Mouse (Mus musculus) MEL (cell line): ENCODE results near the gene D230025D16Rik. TPM values are rescaled to one million over a fixed set of nuclear protein-coding genes. Genes with fewer than 3 reads are reported as not detected.

ENCODE experiments used
- DNase-seq: peaks from one replicate; pipeline ENCODE4 v3.0.0; 2011; ENCODE audit warnings: low read depth, low spot score
- H3K27ac ChIP-seq: 2 replicates; pipeline ENCODE4 v1.5.1; 2012; ENCODE audit warnings: low read depth, mild to moderate bottlenecking, control low read depth, low read length, moderate library complexity; ENCODE audit not compliant: control insufficient read depth
- H3K27me3 ChIP-seq, 2 experiments: fragments of 150-350 bp in 1 of 2; sonication (generic) in 1 of 2; 2 replicates each; pipeline ENCODE4 v1.6.1; 2012; ENCODE audit warnings: low read length in 2 of 2, mild to moderate bottlenecking in 2 of 2, improper control_type of control experiment in 1 of 2, moderate library complexity in 1 of 2; ENCODE audit not compliant: insufficient read depth in 2 of 2, control insufficient read depth in 1 of 2
- H3K36me3 ChIP-seq, 2 experiments: 2 replicates each; pipeline ENCODE4 v1.6.1; 2012 to 2014; ENCODE audit warnings: low read length in 2 of 2, improper control_type of control experiment in 1 of 2, inconsistent platforms in 1 of 2, mild to moderate bottlenecking in 1 of 2; ENCODE audit not compliant: insufficient read depth in 2 of 2, control insufficient read depth in 1 of 2
- H3K4me1 ChIP-seq, 2 experiments: fragments of 150-350 bp in 1 of 2; sonication (generic) in 1 of 2; 2 replicates each; pipeline ENCODE4 v1.6.1; 2012; ENCODE audit warnings: low read length in 2 of 2, improper control_type of control experiment in 1 of 2, mild to moderate bottlenecking in 1 of 2; ENCODE audit not compliant: insufficient read depth in 2 of 2, control insufficient read depth in 1 of 2
- H3K4me3 ChIP-seq, 2 experiments: fragments of 150-350 bp in 1 of 2; sonication (generic) in 1 of 2; 2 replicates each; pipeline ENCODE4 v1.5.1; 2012; ENCODE audit warnings: low read depth in 2 of 2, low read length in 2 of 2, mild to moderate bottlenecking in 2 of 2, moderate library complexity in 2 of 2, control low read depth in 1 of 2, improper control_type of control experiment in 1 of 2; ENCODE audit not compliant: control insufficient read depth in 1 of 2, insufficient read depth in 1 of 2
- H3K79me2 ChIP-seq: 2 replicates; pipeline ENCODE4 v1.6.1; 2012; ENCODE audit warnings: mild to moderate bottlenecking, low read length, moderate library complexity; ENCODE audit not compliant: control insufficient read depth, poor library complexity, insufficient read depth
- H3K9ac ChIP-seq: 2 replicates; pipeline ENCODE4 v1.6.1; 2012; ENCODE audit warnings: low read depth, mild to moderate bottlenecking, control low read depth, low read length, moderate library complexity; ENCODE audit not compliant: control insufficient read depth, poor library complexity, severe bottlenecking
- H3K9me3 ChIP-seq: fragments of 150-350 bp; sonication (generic); replicated peaks from 2 replicates; pipeline ENCODE4 v1.6.1; 2012; ENCODE audit warnings: mild to moderate bottlenecking, low read length, improper control_type of control experiment, moderate library complexity; ENCODE audit not compliant: insufficient read depth
- CHD1 ChIP-seq: IDR thresholded peaks from 2 replicates; pipeline ENCODE4 v1.6.1; 2012; ENCODE audit warnings: low read depth, mild to moderate bottlenecking, inconsistent platforms, low read length, improper control_type of control experiment
- E2F4 ChIP-seq: IDR thresholded peaks from 2 replicates; pipeline ENCODE4 v1.6.1; 2011; ENCODE audit warnings: low read depth, low read length, improper control_type of control experiment, borderline replicate concordance
- ELF1 ChIP-seq: IDR thresholded peaks from 2 replicates; pipeline ENCODE4 v1.6.1; 2014; ENCODE audit warnings: low read depth, mild to moderate bottlenecking, inconsistent platforms, low read length, improper control_type of control experiment, moderate library complexity
- GATA1 ChIP-seq: IDR thresholded peaks from 2 replicates; pipeline ENCODE4 v1.6.1; 2011; ENCODE audit warnings: low read depth, low read length, improper control_type of control experiment
- JUND ChIP-seq: IDR thresholded peaks from 2 replicates; pipeline ENCODE4 v1.6.1; 2011; ENCODE audit warnings: low read depth, mild to moderate bottlenecking, improper control_type of control experiment, low read length
- KAT2A ChIP-seq: conservative IDR thresholded peaks from 2 replicates; pipeline ENCODE4 v1.6.1; 2012; ENCODE audit warnings: low read depth, low read length, improper control_type of control experiment, inconsistent platforms
- MAFK ChIP-seq: IDR thresholded peaks from 2 replicates; pipeline ENCODE4 v1.6.1; 2011; ENCODE audit warnings: low read depth, mild to moderate bottlenecking, low read length, improper control_type of control experiment, borderline replicate concordance
- MAX ChIP-seq: IDR thresholded peaks from 2 replicates; pipeline ENCODE4 v1.6.1; 2011; ENCODE audit warnings: low read length, improper control_type of control experiment
- MAZ ChIP-seq: IDR thresholded peaks from 2 replicates; pipeline ENCODE4 v1.6.1; 2012; ENCODE audit warnings: low read depth, mild to moderate bottlenecking, inconsistent platforms, low read length, improper control_type of control experiment
- MXI1 ChIP-seq: IDR thresholded peaks from 2 replicates; pipeline ENCODE4 v1.6.1; 2011; ENCODE audit warnings: mild to moderate bottlenecking, low read depth, low read length, improper control_type of control experiment
- MYC ChIP-seq: IDR thresholded peaks from 2 replicates; pipeline ENCODE4 v1.6.1; 2011; ENCODE audit warnings: low read depth, mild to moderate bottlenecking, low read length, improper control_type of control experiment, moderate library complexity
- NELFE ChIP-seq: IDR thresholded peaks from 2 replicates; pipeline ENCODE4 v1.6.1; 2011; ENCODE audit warnings: low read depth, low read length, improper control_type of control experiment
- POLR2A ChIP-seq, 2 experiments: IDR thresholded peaks; 2 replicates each; pipeline ENCODE4 v1.6.1; 2011 to 2012; ENCODE audit warnings: low read length in 2 of 2, mild to moderate bottlenecking in 2 of 2, control low read depth in 1 of 2, improper control_type of control experiment in 1 of 2, low read depth in 1 of 2, moderate library complexity in 1 of 2; ENCODE audit not compliant: control insufficient read depth in 1 of 2, insufficient read depth in 1 of 2, poor library complexity in 1 of 2
- POLR2AphosphoS2 ChIP-seq: IDR thresholded peaks from 2 replicates; pipeline ENCODE4 v1.6.1; 2011; ENCODE audit warnings: low read length, improper control_type of control experiment
- POLR2AphosphoS5 ChIP-seq: IDR thresholded peaks from 2 replicates; pipeline ENCODE4 v1.6.1; 2012; ENCODE audit warnings: low read depth, borderline replicate concordance, mild to moderate bottlenecking, inconsistent platforms, low read length, moderate library complexity, mixed read lengths
- SIN3A ChIP-seq: IDR thresholded peaks from 2 replicates; pipeline ENCODE4 v1.6.1; 2012; ENCODE audit warnings: low read length, improper control_type of control experiment, inconsistent platforms
- SMC3 ChIP-seq: IDR thresholded peaks from 2 replicates; pipeline ENCODE4 v1.6.1; 2011; ENCODE audit warnings: low read depth, low read length, improper control_type of control experiment
- TAL1 ChIP-seq: IDR thresholded peaks from 2 replicates; pipeline ENCODE4 v1.6.1; 2012; ENCODE audit warnings: mild to moderate bottlenecking, inconsistent platforms, low read length, moderate library complexity, mixed read lengths
- UBTF ChIP-seq: IDR thresholded peaks from 2 replicates; pipeline ENCODE4 v1.6.1; 2012; ENCODE audit warnings: low read depth, mild to moderate bottlenecking, inconsistent platforms, low read length, improper control_type of control experiment, moderate library complexity, borderline replicate concordance; ENCODE audit not compliant: insufficient read depth
- USF1 ChIP-seq: IDR thresholded peaks from 2 replicates; pipeline ENCODE4 v1.6.1; 2014; ENCODE audit warnings: low read depth, mild to moderate bottlenecking, inconsistent platforms, low read length, improper control_type of control experiment, moderate library complexity
- ZC3H11A ChIP-seq: IDR thresholded peaks from 2 replicates; pipeline ENCODE4 v1.6.1; 2012; ENCODE audit warnings: low read depth, mild to moderate bottlenecking, inconsistent platforms, low read length, improper control_type of control experiment
- ZNF384 ChIP-seq: IDR thresholded peaks from 2 replicates; pipeline ENCODE4 v1.6.1; 2012; ENCODE audit warnings: low read depth, mild to moderate bottlenecking, inconsistent platforms, low read length, improper control_type of control experiment
- polyA plus RNA-seq, 2 experiments: library from polyadenylated mRNA; stranded (reverse) in 1 of 2; unstranded in 1 of 2; fragments of >175 nt in 1 of 2; fragments of >200 nt in 1 of 2; gene quantifications; 2 replicates each; pipeline versions ENCODE4 v1.2.1 to v1.2.4; 2012; ENCODE audit warnings: low replicate concordance in 2 of 2, low read depth in 1 of 2; ENCODE audit not compliant: insufficient read length in 2 of 2, insufficient read depth in 1 of 2, missing spikeins in 1 of 2
- total RNA-seq: library from RNA; depleted of rRNA; stranded (reverse); fragments of 300-350 nt; gene quantifications from 2 replicates; pipeline ENCODE4 v1.2.3, GENCODE M21; 2012

Gene D230025D16Rik
- total and polyA plus RNA-seq, 3 experiments, result 18.3 to 22.4 TPM; not detected in 1

DNA sequence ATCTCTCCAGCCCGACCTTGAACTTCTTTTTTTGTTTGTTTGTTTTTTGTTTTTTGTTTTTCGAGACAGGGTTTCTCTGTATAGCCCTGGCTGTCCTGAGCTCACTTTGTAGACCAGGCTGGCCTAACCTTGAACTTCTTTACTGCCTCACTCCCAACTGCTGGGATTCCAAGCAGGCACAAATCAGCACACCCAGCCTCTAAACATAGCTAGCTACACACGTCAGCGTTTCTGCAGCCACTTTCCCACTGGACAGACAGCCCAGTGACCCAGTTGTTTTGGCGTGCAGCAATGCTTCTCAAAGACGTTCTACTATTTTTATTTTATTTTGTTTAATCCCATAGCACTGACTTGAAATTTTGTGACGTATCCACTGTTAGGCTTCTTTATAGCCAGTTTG, 1.1 kb upstream of the D230025D16Rik start:
- Histone ChIP-seq H3K79me2 (peaks cover 21% of the 10 kb centered on the region), H3K9ac (no peak overlapping the region; the same call in 1 of the 2 replicates), H3K27ac (no peak overlapping the region)

DNA sequence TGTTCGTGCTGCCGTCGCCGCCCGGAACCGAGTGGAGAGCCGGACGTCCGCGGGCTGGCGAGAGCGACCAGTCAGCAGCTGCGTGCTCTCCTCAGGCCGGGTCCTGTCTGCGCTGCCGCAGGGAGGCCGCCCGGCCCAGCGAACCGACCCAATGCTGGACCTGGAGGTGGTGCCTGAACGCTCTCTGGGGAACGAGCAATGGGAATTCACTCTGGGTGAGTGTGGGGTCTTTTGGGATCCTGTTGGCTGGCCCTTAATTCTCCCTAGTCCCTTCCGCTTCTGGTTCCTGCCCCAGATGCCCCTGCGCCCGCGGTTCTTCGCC, 288 bp downstream of the D230025D16Rik start:
- DNase-seq, result no peak
- Histone ChIP-seq H3K27ac (peak overlapping the region; percentile 20), H3K79me2 (peaks cover 21% of the 10 kb centered on the region), H3K36me3 (peaks cover 0 to 9% of the 10 kb centered on the region in 2 experiments; a peak in 2 of 4 replicates), H3K9ac (peak overlapping the region; percentile 86), H3K9me3 (no peaks in the 10 kb centered on the region), H3K27me3 (no peaks in the 10 kb centered on the region), H3K4me3 (peak overlapping the region; percentile 68 to 81), H3K4me1 (peaks cover 5 to 6% of the 10 kb centered on the region in 2 experiments; a peak in 3 of 4 replicates)
- TF ChIP-seq MAZ (peak; percentile 26; the same call in 1 of the 2 replicates), SIN3A (peak; percentile 8; the same call in 1 of the 2 replicates), MAFK (no peak), MXI1 (no peak)

More for the DNA sequence above, 1.1 kb upstream of the D230025D16Rik start:
- TF ChIP-seq ZC3H11A (no peak), POLR2A (IDR thresholded peaks at IDR 0.05; ENCODE audit: control insufficient read depth in 1 of 2, insufficient read depth in 1 of 2, low read depth in 1 of 2, low read length in 2 of 2, poor library complexity in 1 of 2) (no peak), POLR2AphosphoS2 (no peak), TAL1 (no peak), SMC3 (no peak), GATA1 (no peak), ZNF384 (no peak), UBTF (no peak), MYC (no peak), ELF1 (no peak), JUND (no peak), POLR2AphosphoS5 (no peak), E2F4 (no peak), KAT2A (no peak), CHD1 (no peak), MAX (no peak), NELFE (no peak), USF1 (no peak), MAFK (no peak)
- no peak overlapping the region for H3K4me3 ChIP-seq
- H3K9me3 ChIP-seq, result no peaks in the 10 kb centered on the region
- peaks cover 0 to 9% of the 10 kb centered on the region in 2 experiments; a peak in 2 of 4 replicates for H3K36me3 ChIP-seq
- H3K27me3 ChIP-seq, result no peaks in the 10 kb centered on the region
- no peak for DNase-seq
- peaks cover 5 to 6% of the 10 kb centered on the region in 2 experiments; a peak in 3 of 4 replicates for H3K4me1 ChIP-seq
